Mouse (Mus musculus): Measurements from ENCODE around the gene Slc25a34.

GRCm38 (mm10) chr4:141631250-141631649 is 7.6 kb upstream of the Slc25a34 start:
- TF ChIP-seq CTCF (conservative IDR thresholded peaks at IDR 0.05; ENCODE audit: low read length) (no peak), POU5F1 (IDR thresholded peaks at IDR 0.05; ENCODE audit: borderline replicate concordance, low read length) (no peak)

Data from E14TG2a.4 (cell line).